Mouse (Mus musculus) layer of hippocampus, adult 9-10 months (tissue): ENCODE data around the gene Ppp1r12a.

ENCODE experiments used
- DNase-seq: peaks from one replicate; pipeline ENCODE4 v3.0.0; 2022; ENCODE audit warnings: low spot score

Ppp1r12a gene

GRCm38 (mm10) chr10:108162297-108163020 lies 466 bp downstream of the Ppp1r12a start:
- DNase-seq = no peak

- no peak for DNase-seq
Measured at GRCm38 (mm10) chr10:108163021-108163410, 1.0 kb downstream of the Ppp1r12a start.

GRCm38 (mm10) chr10:108163451-108163850 lies 1.5 kb downstream of the Ppp1r12a start:
- DNase-seq = no peak

- no peak for DNase-seq
Measured at GRCm38 (mm10) chr10:108167823-108168222, 5.8 kb downstream of the Ppp1r12a start.

GRCm38 (mm10) chr10:108170818-108171217 lies 8.8 kb downstream of the Ppp1r12a start:
- DNase-seq = no peak

GRCm38 (mm10) chr10:108171637-108172036 lies 9.6 kb downstream of the Ppp1r12a start:
- no peak for DNase-seq

- DNase-seq = no peak
Measured at GRCm38 (mm10) chr10:108172817-108173563, 11.0 kb downstream of the Ppp1r12a start.

- no peak for DNase-seq
Measured at GRCm38 (mm10) chr10:108174107-108174506, 12.1 kb downstream of the Ppp1r12a start.

- no peak for DNase-seq
Measured at GRCm38 (mm10) chr10:108175885-108176284, 13.9 kb downstream of the Ppp1r12a start.

GRCm38 (mm10) chr10:108178285-108178848 lies 16.4 kb downstream of the Ppp1r12a start:
- no peak for DNase-seq

GRCm38 (mm10) chr10:108179404-108179803 lies 17.4 kb downstream of the Ppp1r12a start:
- DNase-seq = no peak

- DNase-seq = no peak
Measured at GRCm38 (mm10) chr10:108180313-108180712, 18.3 kb downstream of the Ppp1r12a start.

- no peak for DNase-seq
Measured at GRCm38 (mm10) chr10:108181893-108182292, 19.9 kb downstream of the Ppp1r12a start.

- DNase-seq = no peak
Measured at GRCm38 (mm10) chr10:108182386-108182785, 20.4 kb downstream of the Ppp1r12a start.

GRCm38 (mm10) chr10:108184763-108185162 lies 22.8 kb downstream of the Ppp1r12a start:
- no peak for DNase-seq

GRCm38 (mm10) chr10:108185265-108185664 lies 23.3 kb downstream of the Ppp1r12a start:
- DNase-seq = no peak

- DNase-seq = no peak
Measured at GRCm38 (mm10) chr10:108189303-108189702, 27.3 kb downstream of the Ppp1r12a start.

GRCm38 (mm10) chr10:108189986-108190385 lies 28.0 kb downstream of the Ppp1r12a start:
- DNase-seq = no peak

- no peak for DNase-seq
Measured at GRCm38 (mm10) chr10:108190626-108191025, 28.6 kb downstream of the Ppp1r12a start.

GRCm38 (mm10) chr10:108191381-108191787 lies 29.4 kb downstream of the Ppp1r12a start:
- peak; percentile 33 for DNase-seq

GRCm38 (mm10) chr10:108192306-108192705 lies 30.3 kb downstream of the Ppp1r12a start:
- no peak for DNase-seq

- DNase-seq = no peak
Measured at GRCm38 (mm10) chr10:108196124-108196523, 34.1 kb downstream of the Ppp1r12a start.

GRCm38 (mm10) chr10:108197498-108197897 lies 35.5 kb downstream of the Ppp1r12a start:
- no peak for DNase-seq
